Mouse (Mus musculus) cortical plate, adult 2 months (tissue): ENCODE measurements around the gene Arhgap24.

Source experiments
- CTCF ChIP-seq: fragments of 200-500 bp; IDR thresholded peaks from 2 replicates; pipeline ENCODE4 v1.5.1; 2011; ENCODE audit warnings: mild to moderate bottlenecking, control low read depth, low read length; ENCODE audit not compliant: insufficient read depth; ENCODE audit errors: extremely low read depth
- POLR2A ChIP-seq: fragments of 200-500 bp; IDR thresholded peaks from 2 replicates; pipeline ENCODE4 v1.6.1; 2011; ENCODE audit warnings: mild to moderate bottlenecking, low read length, control low read depth; ENCODE audit not compliant: insufficient read depth; ENCODE audit errors: extremely low read depth

GRCm38 (mm10) chr5:102468292-102468691 lies 12.9 kb upstream of the Arhgap24 start:
- TF ChIP-seq POLR2A: no peak
- no peak for TF ChIP-seq CTCF
